Mouse (Mus musculus) liver, embryonic 13.5 days (tissue): ENCODE measurements around the gene Desi1. TPM values are rescaled to one million over a fixed set of nuclear protein-coding genes. Genes with fewer than 3 reads are reported as not detected.

Experiments used
- ATAC-seq: fragments of 200-750 bp; cut with Nextera tagmentation; 2 replicates; pipeline ENCODE4 v1.8.0; 2017; ENCODE audit warnings: low read depth, mild to moderate bottlenecking, moderate number of reproducible peaks, moderate library complexity
- DNase-seq: peaks from one replicate; pipeline ENCODE4 v3.0.0; 2022
- H3K27ac ChIP-seq: fragments of 300-500 bp; sonication (generic); 2 replicates; pipeline ENCODE4 v1.5.1; 2015; ENCODE audit warnings: moderate library complexity, mild to moderate bottlenecking, inconsistent platforms
- H3K27me3 ChIP-seq: fragments of 300-500 bp; sonication (generic); 2 replicates; pipeline ENCODE4 v1.6.1; 2015; ENCODE audit warnings: mild to moderate bottlenecking, inconsistent platforms
- H3K36me3 ChIP-seq: fragments of 300-500 bp; sonication (generic); 2 replicates; pipeline ENCODE4 v1.6.1; 2015; ENCODE audit warnings: mild to moderate bottlenecking, inconsistent platforms
- H3K4me1 ChIP-seq: fragments of 300-500 bp; sonication (generic); replicated peaks from 2 replicates; pipeline ENCODE4 v1.6.1; 2015; ENCODE audit warnings: inconsistent platforms
- H3K4me2 ChIP-seq: fragments of 300-500 bp; sonication (generic); 2 replicates; pipeline ENCODE4 v1.6.1; 2015; ENCODE audit warnings: inconsistent platforms, mild to moderate bottlenecking, moderate library complexity
- H3K4me3 ChIP-seq: fragments of 300-500 bp; sonication (generic); replicated peaks from 2 replicates; pipeline ENCODE4 v1.5.1; 2015; ENCODE audit warnings: mild to moderate bottlenecking, inconsistent platforms
- H3K9ac ChIP-seq: fragments of 300-500 bp; sonication (generic); 2 replicates; pipeline ENCODE4 v1.6.1; 2015; ENCODE audit warnings: mild to moderate bottlenecking, inconsistent platforms
- H3K9me3 ChIP-seq: fragments of 300-500 bp; sonication (generic); replicated peaks from 2 replicates; pipeline ENCODE4 v1.6.1; 2016; ENCODE audit warnings: inconsistent platforms
- WGBS: fragments of 180-500 bp; shearing (Covaris S2); methylation state at CpG from one replicate; pipeline ENCODE4 v1.1.7; 2015; ENCODE audit not compliant: insufficient replicate concordance; 5-methylcytosine and 5-hydroxymethylcytosine counted together
- polyA plus RNA-seq: library from polyadenylated mRNA; unstranded; fragments of >200 nt; fragmentation: Nextera tagmentation; extraction: Ambion mirVana; gene quantifications from 2 replicates; pipeline ENCODE4 v1.2.1, GENCODE M21; 2015

Desi1 gene
- polyA plus RNA-seq, 1 experiment from 2014 or later, result 12.8 TPM

GRCm38 (mm10) chr15:81964262-81964661 lies 69.4 kb downstream of the Desi1 start:
- Histone ChIP-seq H3K4me3 (no peak overlapping the region), H3K27me3 (peaks cover 7% of the 10 kb centered on the region; the same call in 1 of the 2 replicates), H3K36me3 (no peaks in the 10 kb centered on the region), H3K9me3 (no peaks in the 10 kb centered on the region), H3K9ac (no peak overlapping the region), H3K4me2 (no peak overlapping the region), H3K27ac (no peak overlapping the region), H3K4me1 (peaks cover 30% of the 10 kb centered on the region)
- WGBS, result 28% methylated on average over 1 of the region's 1 CpGs
- DNase-seq (no peak), ATAC-seq (no peak)

GRCm38 (mm10) chr15:81961078-81961451 lies 72.6 kb downstream of the Desi1 start:
- H3K4me2 ChIP-seq, result peak overlapping the region; percentile 100
- H3K27ac ChIP-seq, result peak overlapping the region; percentile 75
- peaks cover 34% of the 10 kb centered on the region for H3K4me1 ChIP-seq
- under 1% methylated on average over 7 of the region's 8 CpGs for WGBS
- peak overlapping the region; percentile 62 for H3K9ac ChIP-seq
- no peaks in the 10 kb centered on the region for H3K27me3 ChIP-seq
- H3K4me3 ChIP-seq, result peak overlapping the region; percentile 81
- no peaks in the 10 kb centered on the region for H3K9me3 ChIP-seq
- DNase-seq, result no peak
- ATAC-seq, result peak; percentile 72
- H3K36me3 ChIP-seq, result peaks cover 6% of the 10 kb centered on the region

DNA sequence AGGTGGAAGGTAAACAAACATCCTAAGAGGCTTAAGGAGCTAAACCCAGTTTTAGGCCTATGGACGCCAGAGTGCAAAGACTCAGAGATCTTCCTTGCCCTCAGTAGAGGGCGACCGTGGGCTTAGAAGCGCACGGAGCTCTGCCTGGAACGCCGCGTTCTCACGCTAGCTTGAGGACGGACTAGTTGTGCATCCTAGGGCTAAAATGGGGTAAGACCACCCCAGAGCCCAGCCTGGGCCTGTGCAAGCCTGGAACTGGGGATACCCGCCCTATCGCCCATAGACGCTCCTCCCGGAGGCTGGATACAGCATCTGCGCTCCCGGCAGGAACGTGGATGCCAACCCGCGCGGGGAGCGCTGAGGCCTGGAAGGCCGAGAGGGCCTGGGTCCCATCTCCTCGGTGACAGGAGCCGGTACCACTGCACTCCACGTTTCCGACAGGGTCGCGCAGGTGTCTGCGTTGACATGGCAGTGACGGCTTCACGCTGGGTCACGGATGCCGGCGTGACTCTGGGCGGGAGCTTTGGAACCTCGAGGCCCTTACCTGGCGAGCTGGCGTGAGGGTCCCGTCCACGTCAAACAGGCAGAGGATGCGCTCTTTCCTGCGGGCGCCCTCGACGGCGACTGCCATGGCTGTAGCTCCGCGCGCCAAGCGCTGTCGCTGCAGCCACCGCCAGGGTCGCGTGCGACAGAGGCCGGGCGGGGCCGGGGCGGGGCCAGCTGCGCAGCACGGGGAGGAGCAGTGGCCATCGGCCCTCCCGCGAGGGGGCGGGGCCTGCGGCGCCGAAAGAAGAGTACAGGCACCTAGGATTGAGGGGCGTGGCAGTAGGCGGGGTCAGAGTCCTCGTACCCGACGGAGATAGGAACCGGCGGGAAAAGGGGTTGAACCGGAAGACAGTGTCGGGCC lies 73.2 kb downstream of the Desi1 start, which contains the start of gene Pmm1:
TSS of gene Pmm1 (minus strand) at position 760 of the 907 bp plus-strand sequence.
- WGBS, result under 1% methylated on average over 76 of the region's 77 CpGs
- no peaks in the 10 kb centered on the region for H3K27me3 ChIP-seq
- ATAC-seq, result peak; percentile 96
- H3K36me3 ChIP-seq, result peaks cover 12% of the 10 kb centered on the region
- H3K9me3 ChIP-seq, result no peaks in the 10 kb centered on the region
- peak within 1 kb of the TSS; percentile 100 for H3K4me2 ChIP-seq
- H3K27ac ChIP-seq, result peak within 1 kb of the TSS; percentile 90
- peaks cover 34% of the 10 kb centered on the region for H3K4me1 ChIP-seq
- H3K4me3 ChIP-seq, result peak within 1 kb of the TSS; percentile 81
- peak; percentile 100 for DNase-seq
- peak within 1 kb of the TSS; percentile 88 for H3K9ac ChIP-seq

GRCm38 (mm10) chr15:81958906-81959305 lies 74.8 kb downstream of the Desi1 start:
- H3K4me2 ChIP-seq, result peak overlapping the region; percentile 100
- H3K9me3 ChIP-seq, result no peaks in the 10 kb centered on the region
- peaks cover 34% of the 10 kb centered on the region for H3K4me1 ChIP-seq
- H3K27me3 ChIP-seq, result no peaks in the 10 kb centered on the region
- no peak for ATAC-seq
- no peak for DNase-seq
- H3K27ac ChIP-seq, result peak overlapping the region; percentile 90
- 55% methylated on average over 3 of the region's 3 CpGs for WGBS
- H3K4me3 ChIP-seq, result no peak overlapping the region
- H3K9ac ChIP-seq, result peak overlapping the region; percentile 88
- H3K36me3 ChIP-seq, result peaks cover 27% of the 10 kb centered on the region

GRCm38 (mm10) chr15:81957598-81957997 lies 76.1 kb downstream of the Desi1 start:
- Histone ChIP-seq H3K4me2 (no peak overlapping the region), H3K36me3 (peaks cover 35% of the 10 kb centered on the region), H3K4me3 (no peak overlapping the region), H3K27me3 (no peaks in the 10 kb centered on the region), H3K27ac (no peak overlapping the region), H3K9ac (no peak overlapping the region), H3K4me1 (peaks cover 34% of the 10 kb centered on the region), H3K9me3 (no peaks in the 10 kb centered on the region)
- WGBS, result 82% methylated on average over 11 of the region's 11 CpGs
- no peak for DNase-seq
- ATAC-seq, result no peak

DNA sequence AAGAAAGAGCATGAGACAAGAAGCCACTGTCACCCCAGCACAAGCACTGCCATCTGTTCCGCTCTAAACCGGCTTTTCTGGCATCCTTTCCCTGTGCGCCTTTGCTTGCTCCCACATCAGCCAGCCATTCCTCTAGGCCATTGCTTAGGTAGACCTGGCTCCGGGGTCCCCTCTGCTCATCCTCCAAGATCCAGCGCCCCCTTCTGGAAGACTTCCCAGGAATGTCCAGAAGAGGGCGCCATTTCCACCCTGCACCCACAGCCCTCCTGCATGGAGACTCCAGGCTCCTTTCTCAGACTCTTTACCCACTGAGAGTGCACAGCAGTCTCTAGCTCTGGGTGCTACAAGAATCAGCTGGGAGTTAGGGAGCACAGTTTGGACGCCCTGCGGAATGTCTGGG lies 77.2 kb downstream of the Desi1 start:
- Histone ChIP-seq H3K4me2 (no peak overlapping the region), H3K27me3 (no peaks in the 10 kb centered on the region), H3K4me3 (no peak overlapping the region), H3K36me3 (peaks cover 46% of the 10 kb centered on the region), H3K9ac (no peak overlapping the region), H3K27ac (no peak overlapping the region), H3K4me1 (peaks cover 32% of the 10 kb centered on the region), H3K9me3 (no peaks in the 10 kb centered on the region)
- ATAC-seq (no peak), DNase-seq (peak; percentile 38)
- 53% methylated on average over 8 of the region's 8 CpGs for WGBS

DNA sequence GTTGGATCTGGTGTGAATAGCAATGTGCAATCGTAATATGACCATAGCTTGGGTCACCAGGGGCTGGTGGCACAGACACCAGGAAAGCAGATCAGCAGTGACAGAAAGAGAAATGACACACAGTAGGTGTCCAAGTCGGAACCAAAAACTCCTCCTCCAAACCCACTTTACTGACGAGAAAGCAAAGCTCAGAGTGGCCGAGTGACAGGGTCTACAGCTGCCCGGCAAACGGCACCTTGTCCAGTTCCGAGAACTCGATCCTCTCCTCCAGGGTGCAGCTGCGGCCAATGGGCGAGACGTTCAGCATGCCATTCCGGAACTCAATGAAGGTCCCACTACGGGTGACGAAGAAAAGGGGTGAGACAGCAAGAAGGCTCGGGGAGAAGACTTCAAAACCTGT lies 78.2 kb downstream of the Desi1 start:
- WGBS, result 88% methylated on average over 15 of the region's 15 CpGs
- no peaks in the 10 kb centered on the region for H3K9me3 ChIP-seq
- no peak overlapping the region for H3K27ac ChIP-seq
- no peak overlapping the region for H3K4me3 ChIP-seq
- H3K4me1 ChIP-seq, result peaks cover 26% of the 10 kb centered on the region
- DNase-seq, result no peak
- no peak overlapping the region for H3K9ac ChIP-seq
- H3K36me3 ChIP-seq, result peaks cover 54% of the 10 kb centered on the region
- ATAC-seq, result no peak
- no peak overlapping the region for H3K4me2 ChIP-seq
- H3K27me3 ChIP-seq, result no peaks in the 10 kb centered on the region

- WGBS, result 89% methylated on average over 6 of the region's 6 CpGs
- Histone ChIP-seq H3K9ac (no peak overlapping the region), H3K27me3 (no peaks in the 10 kb centered on the region), H3K4me3 (no peak overlapping the region), H3K27ac (no peak overlapping the region), H3K9me3 (no peaks in the 10 kb centered on the region), H3K4me2 (no peak overlapping the region), H3K36me3 (peaks cover 54% of the 10 kb centered on the region), H3K4me1 (peaks cover 21% of the 10 kb centered on the region)
- no peak for ATAC-seq
- no peak for DNase-seq
Measured at GRCm38 (mm10) chr15:81954716-81955115, 78.9 kb downstream of the Desi1 start.

- whole genome bisulfite sequencing, result 92% methylated on average over 9 of the region's 9 CpGs
- Histone ChIP-seq H3K27ac (no peak overlapping the region), H3K36me3 (peaks cover 54% of the 10 kb centered on the region), H3K4me1 (peaks cover 15% of the 10 kb centered on the region), H3K4me3 (no peak overlapping the region), H3K4me2 (no peak overlapping the region), H3K9ac (no peak overlapping the region), H3K27me3 (no peaks in the 10 kb centered on the region), H3K9me3 (no peaks in the 10 kb centered on the region)
- DNase-seq, result no peak
- ATAC-seq, result no peak
Measured at GRCm38 (mm10) chr15:81954151-81954583, 79.5 kb downstream of the Desi1 start.

DNA sequence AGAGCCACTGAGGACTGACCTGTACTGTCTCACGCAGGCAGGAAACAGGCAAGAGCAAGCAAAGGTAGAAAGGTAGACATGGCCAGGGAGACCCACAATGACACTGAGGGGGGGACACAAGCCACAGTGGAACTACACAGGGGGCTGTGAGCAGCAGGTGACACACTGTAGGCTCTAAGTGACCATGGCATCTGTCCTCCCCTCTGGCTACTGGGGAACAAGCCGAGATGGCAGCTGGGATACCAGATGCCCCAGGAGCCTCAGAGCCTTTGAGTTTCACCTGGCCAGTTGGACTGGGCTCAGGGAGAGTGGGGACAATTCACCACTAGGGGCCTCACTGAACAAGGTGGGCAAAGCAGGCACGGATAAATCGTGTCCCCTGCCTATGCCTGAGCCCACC lies 81.4 kb downstream of the Desi1 start:
- H3K27me3 ChIP-seq, result no peaks in the 10 kb centered on the region
- H3K4me1 ChIP-seq, result peaks cover 10% of the 10 kb centered on the region
- 86% methylated on average over 4 of the region's 4 CpGs for WGBS
- ATAC-seq (no peak), DNase-seq (no peak)
- no peak overlapping the region for H3K4me2 ChIP-seq
- H3K27ac ChIP-seq, result no peak overlapping the region
- H3K36me3 ChIP-seq, result peaks cover 54% of the 10 kb centered on the region
- H3K4me3 ChIP-seq, result no peak overlapping the region
- no peaks in the 10 kb centered on the region for H3K9me3 ChIP-seq
- H3K9ac ChIP-seq, result no peak overlapping the region

DNA sequence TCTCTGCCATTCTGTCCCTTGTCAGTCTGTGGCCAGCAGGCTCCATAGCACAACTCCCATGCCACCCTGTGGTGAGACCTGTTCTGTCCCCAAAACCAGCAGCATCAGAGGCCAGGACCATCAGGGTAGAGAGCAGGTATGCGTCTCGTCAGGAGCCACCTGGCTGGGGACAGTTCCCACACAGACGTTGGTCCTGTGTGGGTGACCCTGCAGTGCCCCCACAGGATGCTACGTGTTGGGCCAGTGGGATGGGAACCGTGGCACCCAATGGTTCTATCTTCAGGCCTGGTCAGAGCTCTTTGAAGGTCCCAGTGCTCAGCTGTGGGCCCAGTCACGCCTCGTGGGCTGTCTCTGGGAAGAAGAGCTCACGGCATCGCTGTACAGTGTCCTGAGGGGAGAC lies 82.5 kb downstream of the Desi1 start:
- H3K9me3 ChIP-seq, result no peaks in the 10 kb centered on the region
- DNase-seq (no peak), ATAC-seq (no peak)
- peaks cover 10% of the 10 kb centered on the region for H3K4me1 ChIP-seq
- H3K4me3 ChIP-seq, result no peak overlapping the region
- no peak overlapping the region for H3K27ac ChIP-seq
- no peaks in the 10 kb centered on the region for H3K27me3 ChIP-seq
- peaks cover 49% of the 10 kb centered on the region for H3K36me3 ChIP-seq
- no peak overlapping the region for H3K4me2 ChIP-seq
- 83% methylated on average over 9 of the region's 9 CpGs for WGBS
- H3K9ac ChIP-seq, result no peak overlapping the region

DNA sequence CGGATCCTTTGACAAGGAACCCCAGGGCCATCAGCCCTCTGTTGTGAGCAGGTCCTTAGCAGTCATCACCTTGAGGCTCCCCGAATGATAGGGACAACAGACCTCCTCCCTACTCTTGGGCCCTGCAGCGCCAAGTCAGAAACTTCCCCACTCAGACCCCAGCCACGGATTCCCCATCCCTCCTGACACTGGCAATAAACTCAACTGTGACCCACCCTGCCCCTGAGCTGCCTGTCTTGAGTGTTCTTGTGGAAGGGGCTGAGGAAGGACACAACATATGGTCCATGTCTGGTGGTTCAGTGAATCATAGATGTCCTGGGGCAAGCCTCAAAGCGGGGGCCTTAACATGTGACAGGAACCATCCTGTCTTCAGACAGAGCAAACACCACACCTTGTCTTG lies 82.9 kb downstream of the Desi1 start:
- DNase-seq (no peak), ATAC-seq (no peak)
- WGBS, result 72% methylated on average over 5 of the region's 5 CpGs
- no peaks in the 10 kb centered on the region for H3K9me3 ChIP-seq
- H3K4me1 ChIP-seq, result peaks cover 10% of the 10 kb centered on the region
- no peak overlapping the region for H3K4me2 ChIP-seq
- no peak overlapping the region for H3K9ac ChIP-seq
- H3K27me3 ChIP-seq, result no peaks in the 10 kb centered on the region
- no peak overlapping the region for H3K27ac ChIP-seq
- H3K4me3 ChIP-seq, result no peak overlapping the region
- peaks cover 44% of the 10 kb centered on the region for H3K36me3 ChIP-seq
